Mouse (Mus musculus): ENCODE measurements around the gene Ppfia3.
A peak's percentile ranks its signal among the peaks of the same experiment; 100 is the strongest.

DNA sequence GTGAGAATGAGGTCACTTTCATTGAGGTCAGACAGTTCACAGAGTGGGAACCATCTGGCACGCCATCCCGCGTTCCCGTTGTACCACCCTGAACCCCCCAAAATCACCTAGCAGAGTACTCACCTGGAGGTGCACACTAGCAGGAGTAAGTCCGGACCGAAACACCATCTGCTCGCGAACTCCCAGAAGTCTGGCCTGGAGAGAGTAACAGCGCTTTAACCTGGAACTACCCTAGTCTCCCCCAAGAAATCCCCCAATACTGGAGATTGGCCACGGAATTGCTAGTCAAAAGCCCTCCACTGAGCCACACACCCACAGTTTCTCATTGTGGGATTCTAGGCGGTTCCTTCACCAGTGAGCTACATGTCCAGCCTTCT, 26.8 kb downstream of the Ppfia3 start:
- TF ChIP-seq CTCF (IDR thresholded peaks at IDR 0.05), result no peak
- no peak for TF ChIP-seq EP300 (IDR thresholded peaks at IDR 0.05; ENCODE audit: insufficient read depth, low read depth, low read length)
- TF ChIP-seq POLR2A (IDR thresholded peaks at IDR 0.05; ENCODE audit: insufficient read depth, low read depth, low read length), result 0 out of 2 replicates have a peak, but pooled peaks have one; percentile 4
